In the genomic region with DNA sequence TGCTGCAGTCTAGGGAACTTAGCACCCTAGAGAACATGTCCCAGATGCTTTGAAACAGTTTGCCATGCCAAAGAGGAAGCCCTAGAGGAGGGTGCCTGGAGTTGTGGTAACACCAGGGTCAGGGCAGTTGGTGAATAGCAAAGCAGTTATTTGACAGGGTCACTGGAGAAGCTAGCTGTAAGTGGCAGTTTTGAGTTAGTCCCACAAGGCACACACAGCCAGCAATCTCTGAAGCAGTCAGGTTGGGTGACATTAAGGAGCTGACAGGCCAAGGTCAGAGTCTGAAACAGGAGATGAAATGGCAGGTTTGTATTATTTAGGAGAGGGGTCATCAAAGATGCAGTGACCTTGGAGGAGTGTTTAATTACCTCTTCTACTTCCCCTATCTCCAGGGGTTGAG, we compare ENCODE assay signal across 6 mouse cellular contexts.
"Had no signal": no experiment of that assay in that cellular context is flagged by ENCODE, and none has a peak within 500 bp of the region (broad histone marks: within the 10 kb centered on the region; RNA-seq: fewer than 3 reads in every experiment).

No protein-coding gene starts in this region.

- DNase-seq: lung, adult 2 months; lung, postnatal 14 days; right cerebral cortex, postnatal 14 days; thymus, adult 18-20 months; thymus, postnatal 14 days; thymus, postnatal 36 days had no signal
